Mouse (Mus musculus): ENCODE results near the gene Ppp1ca.
A peak's percentile ranks its signal among the peaks of the same experiment; 100 is the strongest.

Gene Ppp1ca

DNA sequence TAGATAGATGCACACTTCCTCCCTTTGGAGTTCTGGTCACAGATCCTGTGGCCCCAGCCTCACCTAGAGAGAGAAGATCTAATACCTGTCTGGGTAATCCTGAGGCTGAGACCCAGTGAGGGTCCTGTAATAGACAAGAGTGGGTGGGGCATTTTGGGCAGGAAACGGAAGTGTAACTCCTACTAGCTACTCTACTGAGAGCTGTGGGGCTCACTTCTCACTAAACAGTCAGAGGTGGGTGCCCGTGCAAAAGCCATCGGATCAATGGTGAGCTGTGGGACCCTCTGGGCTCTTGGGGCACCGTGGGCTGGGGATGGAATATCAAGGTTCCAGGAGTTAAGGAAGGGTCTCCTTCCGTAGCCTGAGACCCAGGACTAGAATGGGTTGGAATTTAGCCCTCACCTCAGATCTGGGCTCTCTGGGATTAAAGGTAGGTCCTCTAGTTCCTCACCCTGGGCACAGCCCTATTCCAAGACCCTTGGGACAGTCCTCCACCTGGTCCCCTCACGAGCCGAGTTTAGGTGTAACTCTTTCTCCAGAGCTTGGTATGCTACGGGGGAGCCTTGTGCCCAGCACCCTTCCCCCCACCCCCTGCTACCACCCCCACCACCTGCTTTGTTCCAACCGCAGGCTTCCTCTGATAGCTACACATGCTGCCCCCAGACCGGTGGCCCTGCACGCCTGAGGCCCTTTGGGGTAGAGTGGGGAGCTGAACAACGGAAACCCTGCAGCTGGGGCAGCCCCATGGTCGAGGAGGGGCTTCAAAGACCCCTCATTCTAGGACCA lies 37.2 kb upstream of the Ppp1ca start:
- no peak for DNase-seq (ENCODE audit: low read depth)

- DNase-seq (ENCODE audit: low read depth): no peak
Observed at GRCm38 (mm10) chr19:4155223-4156072, 36.4 kb upstream of the Ppp1ca start.

DNA sequence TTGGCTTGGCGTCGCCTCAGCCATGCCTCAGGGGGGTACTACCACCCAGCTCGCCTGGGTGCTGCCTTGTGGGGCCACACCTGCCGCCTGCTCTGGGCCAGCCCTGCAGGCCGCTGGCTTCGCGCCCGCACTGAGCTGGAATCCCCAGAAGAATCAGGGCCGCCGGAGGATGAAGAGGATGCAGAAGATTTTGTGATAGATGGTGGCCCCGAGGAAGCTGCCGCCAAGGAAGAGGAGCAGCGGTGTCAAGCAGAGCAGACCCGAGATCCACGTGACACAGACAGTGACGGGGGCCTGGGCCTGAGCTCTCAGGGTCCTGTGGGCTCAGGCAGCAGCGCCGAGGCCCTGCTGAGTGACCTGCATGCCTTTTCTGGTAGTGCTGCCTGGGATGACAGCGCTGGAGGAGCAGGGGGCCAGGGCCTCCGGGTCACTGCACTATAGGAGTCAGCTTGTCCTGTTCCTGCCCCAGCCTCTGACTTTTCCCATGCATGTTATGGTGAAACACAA lies 35.7 kb upstream of the Ppp1ca start:
- no peak for DNase-seq (ENCODE audit: low read depth)

DNA sequence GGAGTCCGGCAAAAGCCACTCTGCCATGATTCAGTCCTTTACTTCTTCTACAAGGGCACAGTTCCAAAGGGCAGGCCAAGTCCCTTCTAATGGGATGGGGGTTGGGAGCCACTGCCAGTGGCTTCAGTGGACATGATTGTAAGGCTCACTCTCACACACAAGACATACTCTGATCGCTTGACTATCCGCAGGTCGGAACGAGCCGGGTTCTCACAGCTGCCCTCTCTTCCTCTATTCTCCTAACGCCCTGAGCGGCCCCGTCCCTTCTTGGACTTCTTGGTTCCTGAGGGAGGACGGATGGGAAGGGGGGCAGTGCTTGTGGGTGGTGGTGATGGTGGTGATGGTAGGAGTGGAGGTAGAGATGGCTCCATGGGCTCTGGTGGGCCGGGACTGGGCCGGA lies 35.1 kb upstream of the Ppp1ca start:
- DNase-seq (ENCODE audit: low read depth): no peak

DNA sequence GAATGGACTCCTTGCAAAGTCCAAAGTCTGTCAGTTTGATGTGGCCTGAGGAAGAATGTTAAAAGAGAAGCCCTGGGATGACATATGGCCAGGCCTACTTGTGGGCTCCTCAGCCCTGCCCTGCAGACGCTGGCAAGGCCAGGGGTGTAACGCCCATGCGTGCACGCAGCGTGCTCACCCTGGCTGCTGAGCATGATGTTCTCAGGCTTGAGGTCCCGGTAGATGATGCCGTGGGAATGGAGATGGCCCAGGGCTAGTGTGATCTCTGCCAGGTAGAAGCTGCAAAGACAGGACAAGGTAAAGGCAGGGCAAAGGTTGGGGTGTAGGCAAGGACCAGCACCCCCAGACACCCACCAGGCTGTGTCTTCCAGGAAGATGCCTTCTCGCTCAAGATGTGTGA lies 32.8 kb upstream of the Ppp1ca start:
- no peak for DNase-seq (ENCODE audit: low read depth)

DNA sequence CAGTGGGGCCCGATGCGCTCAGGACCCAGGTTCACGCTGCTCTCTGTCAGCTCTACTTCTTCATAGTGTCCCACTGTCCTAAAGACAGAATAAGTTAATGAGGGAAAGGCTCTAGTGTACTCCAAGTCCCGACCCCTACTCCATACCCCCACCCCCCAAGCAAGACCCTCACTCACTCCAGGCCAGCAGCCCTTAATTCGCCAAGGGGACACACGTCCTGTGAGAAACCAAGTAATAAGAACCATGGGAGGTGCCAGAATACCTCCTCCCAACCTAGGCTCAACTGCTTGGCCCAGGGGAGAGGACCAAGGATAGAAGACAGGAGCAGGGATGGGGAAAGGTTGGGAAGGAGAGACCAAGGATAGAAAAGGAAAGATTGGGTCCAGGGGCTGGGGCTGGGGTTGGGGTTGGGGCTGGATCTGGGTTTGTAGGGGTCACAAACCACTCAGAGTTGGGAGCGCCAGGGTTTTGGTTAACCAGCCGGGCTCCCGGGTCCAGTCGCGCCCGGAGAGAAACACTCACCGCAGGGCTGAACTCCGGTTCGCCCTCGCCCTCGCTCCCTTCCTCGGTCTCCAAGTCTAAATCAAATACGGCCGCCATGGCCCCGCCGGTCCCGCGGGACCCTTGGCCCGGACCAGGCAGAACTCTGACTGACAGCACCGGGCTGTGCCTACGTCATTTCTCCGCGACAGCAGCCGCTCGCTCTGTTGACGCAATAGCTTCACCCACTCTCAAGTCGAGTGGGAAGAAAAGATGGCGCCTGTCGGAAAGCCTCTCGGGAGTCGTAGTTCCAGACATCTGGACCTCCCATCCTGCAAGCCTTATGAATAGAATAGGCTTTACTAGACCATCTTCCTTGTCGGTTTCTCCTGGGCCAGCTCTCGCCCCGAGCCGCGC lies 29.0 kb upstream of the Ppp1ca start, which contains the start of gene Rps6kb2:
Gene Rps6kb2 (minus strand): TSS at position 709 of the 897 bp plus-strand sequence.
- DNase-seq (ENCODE audit: low read depth): peak; percentile 91

DNA sequence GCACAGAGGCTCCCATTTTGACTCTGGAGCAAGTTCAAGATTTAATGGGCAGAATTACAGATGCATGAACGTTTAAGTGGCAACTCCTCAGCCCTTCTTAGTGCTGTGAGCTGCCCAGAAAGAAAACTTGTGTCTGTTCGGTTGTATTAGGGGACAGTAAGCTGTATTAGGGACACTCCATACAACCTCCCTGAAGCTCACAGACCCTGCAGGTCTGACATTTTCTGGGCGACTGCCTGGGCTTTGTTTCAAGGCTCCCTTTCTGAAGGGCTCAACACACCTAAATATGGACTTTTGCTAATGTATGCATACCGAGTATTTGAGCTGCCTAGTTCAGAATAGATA lies 28.4 kb upstream of the Ppp1ca start:
- DNase-seq (ENCODE audit: low read depth): no peak

DNA sequence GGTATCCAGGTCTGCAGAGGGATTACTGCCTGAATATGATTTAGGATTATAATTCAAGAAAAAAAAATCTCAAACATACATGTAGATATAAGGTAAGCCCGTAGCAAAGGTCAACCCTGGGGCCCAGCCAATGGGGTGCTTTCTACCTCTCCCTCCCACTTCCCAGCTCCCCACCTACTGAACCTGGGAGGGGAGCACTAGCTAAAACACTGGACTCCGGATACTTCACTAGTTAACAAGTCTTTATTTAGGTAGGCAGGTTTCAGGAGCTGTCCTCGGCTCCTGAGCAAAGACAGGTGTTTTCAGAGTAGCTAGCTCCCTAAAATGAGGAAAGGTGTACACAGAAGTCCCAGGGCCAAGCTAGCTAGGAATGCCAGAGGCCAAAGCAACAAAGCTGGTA lies 27.8 kb upstream of the Ppp1ca start:
- no peak for DNase-seq (ENCODE audit: low read depth)

GRCm38 (mm10) chr19:4164721-4165120 lies 27.1 kb upstream of the Ppp1ca start:
- no peak for DNase-seq (ENCODE audit: low read depth)

- no peak for DNase-seq (ENCODE audit: low read depth)
Observed at GRCm38 (mm10) chr19:4166678-4167476, 25.0 kb upstream of the Ppp1ca start.

- DNase-seq (ENCODE audit: low read depth): peak; percentile 94
Observed at GRCm38 (mm10) chr19:4169378-4169784, 22.5 kb upstream of the Ppp1ca start.

DNA sequence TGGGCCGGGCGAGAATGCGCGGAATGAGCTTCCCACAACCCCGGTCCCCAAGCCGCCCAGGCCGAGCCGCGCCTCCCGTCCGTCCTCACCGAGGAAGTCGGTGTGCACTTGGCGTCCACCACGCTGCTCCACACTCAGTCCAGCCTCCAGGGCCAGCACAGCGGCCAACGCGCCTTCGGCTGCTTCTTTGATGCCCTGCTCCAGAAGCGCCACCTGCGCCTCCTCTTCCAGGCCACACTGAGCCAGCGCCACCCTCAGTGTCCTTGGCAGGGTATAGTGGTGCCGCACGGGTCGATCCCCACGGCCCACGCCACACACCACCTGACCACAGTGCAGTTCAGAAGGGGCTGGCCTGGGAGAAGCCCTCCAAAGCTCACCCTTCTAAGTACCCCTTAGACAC lies 22.1 kb upstream of the Ppp1ca start:
- no peak for DNase-seq (ENCODE audit: low read depth)

DNA sequence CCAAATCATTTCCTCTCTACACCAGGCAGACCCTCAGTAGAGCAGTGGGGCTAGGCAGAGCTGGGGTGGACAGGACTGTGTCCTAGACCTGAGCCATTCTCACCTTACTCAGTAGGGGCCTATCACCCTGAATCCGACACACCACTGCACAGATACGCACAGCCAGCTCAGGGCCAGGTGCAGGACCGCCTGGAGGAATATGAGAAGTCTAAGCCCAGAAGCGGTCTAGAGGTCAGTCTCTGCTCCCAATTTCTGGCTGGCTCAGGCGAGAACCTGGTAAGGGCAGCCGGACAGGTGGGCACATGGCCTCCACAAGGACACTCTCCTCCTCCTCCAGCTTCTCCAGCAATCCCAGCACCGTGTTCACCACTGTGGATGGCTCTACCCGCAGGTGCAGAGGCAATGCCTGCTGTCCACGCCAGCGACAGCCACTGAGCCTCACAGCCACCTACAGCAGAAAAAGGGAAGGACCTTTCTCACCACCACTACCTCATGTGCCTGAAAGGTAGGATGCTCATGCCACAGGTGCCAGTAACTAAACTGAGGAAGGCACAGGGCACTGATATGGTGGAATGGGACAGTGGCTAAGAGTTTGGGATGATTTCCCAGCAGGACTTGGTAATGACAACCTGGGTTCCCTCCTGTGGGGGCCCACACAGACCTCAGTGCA lies 21.0 kb upstream of the Ppp1ca start:
- DNase-seq (ENCODE audit: low read depth): no peak

DNA sequence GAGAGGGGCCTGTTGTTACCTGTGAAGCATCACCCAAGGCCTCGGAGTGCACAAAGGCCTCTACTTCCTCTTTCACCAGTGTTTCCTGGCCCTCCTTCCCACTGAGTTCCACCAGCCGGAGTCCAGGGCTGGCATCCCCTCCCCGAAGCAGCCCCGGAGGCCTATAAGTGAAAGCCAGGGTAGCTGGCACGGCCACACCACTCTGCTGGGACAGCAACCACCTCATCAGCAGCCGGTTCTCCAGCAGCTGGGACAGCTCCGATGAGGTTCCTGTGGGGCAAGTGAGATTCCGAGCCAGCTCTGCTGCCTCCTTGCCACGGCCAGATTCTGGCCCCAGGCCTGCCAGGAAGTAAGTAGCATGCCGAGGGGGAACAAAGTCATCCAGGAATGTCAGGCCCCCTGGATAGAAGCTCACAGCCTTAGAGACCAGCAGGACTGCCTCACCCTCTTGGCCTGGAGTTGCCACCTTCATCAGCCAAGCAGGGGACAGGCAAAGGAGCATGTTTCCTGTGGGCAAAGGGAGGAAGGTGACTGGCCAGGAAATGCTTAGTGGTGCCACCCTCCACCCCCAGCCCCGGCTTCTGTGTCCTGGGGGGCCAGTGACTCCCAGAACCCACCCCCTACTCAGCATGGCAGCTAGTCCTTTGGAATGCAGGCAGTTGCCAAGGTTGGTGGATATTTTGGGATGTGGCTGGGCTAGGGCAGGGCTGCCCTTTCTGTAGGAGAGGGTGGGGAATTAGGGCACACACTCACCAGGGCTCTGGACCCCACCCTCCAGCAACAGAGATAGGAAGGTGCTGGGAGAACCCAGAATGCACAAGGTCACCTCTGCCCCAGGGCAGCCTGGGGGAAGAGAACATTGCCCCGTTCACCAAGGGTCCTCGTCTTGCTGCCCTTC lies 20.2 kb upstream of the Ppp1ca start:
- no peak for DNase-seq (ENCODE audit: low read depth)

DNA sequence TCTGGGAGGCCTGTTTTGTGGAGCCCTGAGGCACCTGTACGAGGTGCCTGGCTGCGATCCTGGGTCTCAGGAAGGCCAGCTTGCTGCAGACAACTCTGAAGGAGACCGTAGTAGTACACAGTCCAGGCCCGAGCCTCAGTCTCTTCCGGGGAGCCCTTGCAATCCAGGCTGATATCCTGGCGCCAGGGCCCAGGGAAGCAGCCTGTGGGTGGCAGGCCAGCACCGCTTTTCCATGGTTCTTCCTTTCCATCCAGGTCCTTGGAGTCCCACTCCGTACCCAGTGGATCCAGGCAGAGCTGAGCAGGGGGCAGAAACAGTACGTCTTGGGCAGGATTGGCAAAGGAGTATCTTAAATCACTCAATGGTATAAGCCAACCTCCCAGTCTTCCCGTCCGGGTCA lies 18.9 kb upstream of the Ppp1ca start:
- DNase-seq (ENCODE audit: low read depth): no peak

DNA sequence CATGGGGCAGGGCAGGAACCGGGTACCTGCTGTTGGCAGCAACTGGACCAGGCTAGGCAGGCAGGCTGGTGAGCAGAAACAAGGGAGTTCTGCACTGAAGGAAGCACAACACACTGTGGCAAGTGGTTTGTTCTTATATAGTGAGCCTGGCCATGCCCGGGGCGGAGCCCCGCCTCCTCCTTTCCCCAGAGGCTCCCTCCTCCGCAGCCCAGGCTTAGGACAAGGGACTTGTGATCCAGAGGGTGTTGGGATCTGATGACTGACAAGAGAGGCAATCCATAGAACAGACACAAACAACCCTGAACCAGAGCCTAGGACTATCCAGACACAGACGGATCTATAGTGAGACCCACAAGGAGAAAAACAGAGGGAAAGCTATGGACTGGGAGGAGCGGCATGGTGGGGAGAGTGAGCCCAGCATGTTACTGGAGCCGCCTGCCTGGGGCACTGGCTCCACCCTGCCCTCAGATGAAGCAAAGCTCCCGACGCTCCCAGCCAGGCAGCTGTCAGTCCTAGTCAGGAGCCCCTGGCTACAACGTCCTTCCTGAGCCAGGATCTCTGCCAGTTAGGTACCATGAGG lies 16.4 kb upstream of the Ppp1ca start, which contains the start of gene Carns1:
Gene Carns1 (minus strand): TSS at position 112 of the 580 bp plus-strand sequence.
- DNase-seq (ENCODE audit: low read depth): no peak

- DNase-seq (ENCODE audit: low read depth): no peak
Observed at GRCm38 (mm10) chr19:4180411-4180810, 11.5 kb upstream of the Ppp1ca start.

DNA sequence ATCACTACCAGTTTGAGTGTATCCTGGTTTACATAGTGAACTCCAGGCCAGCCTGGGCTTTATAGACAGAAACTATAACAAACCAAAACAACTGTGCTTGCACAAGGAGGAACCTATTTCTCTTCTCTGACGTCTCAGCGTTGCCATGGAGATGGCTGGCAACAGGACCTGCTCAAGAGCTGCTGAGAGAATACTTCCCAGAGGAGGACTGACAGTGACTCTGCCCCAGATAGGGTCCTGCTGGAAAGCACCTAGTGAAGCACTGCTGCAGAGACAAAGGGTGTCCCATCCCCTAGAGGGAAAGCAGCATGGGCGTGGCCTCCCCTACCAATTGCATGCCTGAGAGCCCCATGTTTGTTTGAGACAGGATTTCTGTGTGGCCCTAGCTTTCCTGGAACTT lies 10.0 kb upstream of the Ppp1ca start:
- DNase-seq (ENCODE audit: low read depth): no peak

- DNase-seq (ENCODE audit: low read depth): no peak
Observed at GRCm38 (mm10) chr19:4183689-4184088, 8.2 kb upstream of the Ppp1ca start.

Measured in fibroblast of lung, adult 2 months (primary cell).